Mouse (Mus musculus) kidney, adult 9 months (tissue): ENCODE measurements around the gene Fsd2.

Experiments
- DNase-seq: peaks from one replicate; pipeline ENCODE4 v3.0.0; 2022

The Fsd2 gene

DNA sequence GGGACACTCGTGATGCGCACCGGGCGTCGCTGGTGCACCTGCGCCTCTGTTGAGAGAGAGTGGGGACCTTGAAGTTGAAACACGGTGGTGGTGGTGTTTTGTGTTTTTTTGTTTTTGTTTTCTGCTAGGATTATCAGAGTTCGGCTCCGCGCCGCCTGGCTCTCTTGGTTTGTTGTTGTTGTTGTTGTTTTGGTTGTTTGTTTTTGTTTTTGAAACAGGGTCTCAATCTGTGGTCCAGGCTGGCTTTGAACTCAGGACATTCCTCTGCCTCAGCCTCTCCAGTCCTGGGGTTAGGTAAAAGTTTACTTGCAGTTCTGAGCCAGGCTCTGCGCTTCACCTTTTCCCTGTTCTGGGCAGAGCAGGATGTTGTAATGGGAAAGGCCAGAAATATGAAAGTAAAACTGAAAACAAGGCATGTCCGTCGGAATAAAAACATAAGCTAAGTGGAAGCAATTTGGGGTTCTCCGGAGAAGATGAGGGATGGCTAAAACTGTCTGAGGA lies 5.2 kb upstream of the Fsd2 start:
- peak; percentile 37 for DNase-seq

GRCm38 (mm10) chr7:81571108-81571940 lies 4.6 kb upstream of the Fsd2 start, which contains the start of gene Whamm:
TSS of gene Whamm (plus strand) at chr7:81571266.
- peak; percentile 97 for DNase-seq

- no peak for DNase-seq
These were observed 4.0 kb upstream of the Fsd2 start for GRCm38 (mm10) chr7:81570752-81571107.

DNA sequence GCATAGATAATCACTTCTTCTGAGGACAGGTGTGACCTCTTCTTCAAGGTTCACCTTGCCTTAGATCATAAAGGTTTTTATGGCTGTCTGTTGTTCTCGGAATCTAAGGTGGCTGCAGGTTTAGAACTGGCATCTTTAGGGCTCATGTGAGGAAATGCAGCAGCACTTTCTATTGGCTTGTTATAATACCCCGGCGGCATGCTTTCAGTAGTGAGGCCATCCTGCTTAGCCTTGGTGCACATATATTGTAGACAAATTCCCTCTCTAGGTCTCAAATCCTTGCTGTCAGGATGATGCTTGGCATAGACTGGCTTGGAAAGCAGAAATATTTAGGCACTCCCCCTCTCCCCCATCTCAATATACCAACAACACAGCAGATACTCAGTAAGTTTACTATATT lies 3.5 kb upstream of the Fsd2 start:
- DNase-seq: no peak

DNA sequence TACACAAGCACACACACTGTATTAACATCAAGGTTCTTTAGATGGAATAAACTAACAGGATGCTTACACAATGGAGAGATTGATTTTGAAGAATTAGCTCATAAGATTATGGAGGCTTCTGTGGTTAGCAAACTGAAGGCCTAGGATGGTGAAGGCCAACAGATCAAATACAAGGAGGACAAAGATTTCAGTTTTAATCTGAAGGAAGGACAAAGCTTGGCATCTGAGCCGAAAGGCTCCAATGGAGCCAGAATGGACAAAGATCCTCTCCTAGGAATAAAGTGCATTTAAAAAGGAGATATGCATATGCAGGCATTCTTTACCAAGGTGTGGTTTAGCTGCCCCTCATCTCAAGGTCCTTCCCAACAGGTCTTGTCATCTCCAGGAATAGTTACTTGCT lies 3.1 kb upstream of the Fsd2 start:
- DNase-seq: no peak

GRCm38 (mm10) chr7:81567396-81567795 lies 652 bp upstream of the Fsd2 start:
- DNase-seq: no peak

DNA sequence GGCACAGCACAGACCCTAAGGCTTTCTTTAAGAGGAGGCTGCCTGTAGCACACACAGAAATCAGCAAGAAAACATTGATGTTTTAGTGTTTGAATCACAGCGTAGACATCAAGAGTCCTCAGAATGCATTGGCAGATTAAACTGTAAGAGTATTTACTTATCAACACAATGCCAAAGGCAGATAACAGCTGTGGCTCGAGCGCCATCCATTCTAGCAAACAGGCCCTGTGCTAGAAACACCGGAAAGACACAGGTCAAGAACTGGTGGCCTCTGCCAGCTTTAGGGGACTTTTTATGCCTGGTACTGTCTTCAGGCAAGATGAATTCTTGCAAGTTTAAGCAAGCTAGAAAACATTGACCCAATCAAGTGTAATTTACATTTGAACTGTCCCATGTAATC lies 412 bp downstream of the Fsd2 start:
- DNase-seq: no peak

DNA sequence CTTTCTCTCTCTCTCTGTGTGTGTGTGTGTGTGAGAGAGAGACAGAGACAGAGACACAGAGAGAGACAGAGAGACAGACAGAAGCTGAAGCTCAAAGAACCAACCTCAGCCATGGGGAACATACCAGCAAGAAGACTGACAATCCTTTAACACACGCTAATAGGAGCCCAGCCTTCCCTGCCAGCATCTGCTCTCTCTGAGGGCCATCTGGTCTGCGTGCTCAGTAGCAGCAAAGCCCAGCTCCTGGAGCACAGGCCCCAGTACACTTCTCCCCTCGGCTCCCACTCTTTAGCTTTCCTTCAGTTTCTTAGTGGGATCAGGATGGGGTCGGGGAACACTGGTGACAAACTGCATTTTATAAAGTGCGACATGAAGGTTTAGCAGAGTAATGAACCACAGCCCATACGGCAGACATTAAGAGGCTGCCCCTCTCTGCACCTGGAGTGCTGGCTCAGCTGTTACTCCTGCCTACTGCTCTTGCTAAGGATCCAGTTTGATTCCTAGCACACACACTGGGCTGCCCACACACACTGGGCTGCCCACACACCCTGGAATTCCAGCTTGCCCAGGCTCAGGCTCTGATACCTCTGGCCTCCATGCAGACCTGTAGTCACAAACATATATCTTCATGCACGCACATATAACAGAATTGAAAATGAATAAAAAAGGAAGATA lies 1.2 kb downstream of the Fsd2 start:
- DNase-seq: no peak

DNA sequence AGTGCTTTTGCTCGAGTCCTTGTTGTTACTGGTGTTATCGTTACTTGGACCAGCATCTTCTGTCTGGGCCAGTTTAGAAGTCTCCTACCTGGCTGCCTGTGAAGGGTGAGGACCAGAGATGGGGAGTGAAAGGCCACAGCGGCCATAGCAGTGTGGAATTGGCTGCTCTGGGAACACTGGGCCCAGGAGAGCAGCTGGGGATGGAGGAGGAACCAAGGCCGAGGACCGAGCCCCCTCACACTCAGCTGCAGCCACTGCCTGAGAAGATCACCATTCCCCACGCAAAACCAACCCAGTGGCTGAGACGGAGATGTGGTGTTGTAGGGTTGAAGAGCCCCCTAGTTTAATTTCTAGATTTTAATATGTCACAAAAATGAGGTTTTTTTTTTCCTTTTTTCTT lies 2.0 kb downstream of the Fsd2 start:
- DNase-seq: no peak

- no peak for DNase-seq
These were observed 3.2 kb downstream of the Fsd2 start for GRCm38 (mm10) chr7:81563506-81564015.

- DNase-seq: no peak
These were observed 5.5 kb downstream of the Fsd2 start for GRCm38 (mm10) chr7:81561211-81561610.

GRCm38 (mm10) chr7:81560101-81561049 lies 6.4 kb downstream of the Fsd2 start:
- DNase-seq: no peak

- no peak for DNase-seq
These were observed 7.3 kb downstream of the Fsd2 start for GRCm38 (mm10) chr7:81559231-81559980.

DNA sequence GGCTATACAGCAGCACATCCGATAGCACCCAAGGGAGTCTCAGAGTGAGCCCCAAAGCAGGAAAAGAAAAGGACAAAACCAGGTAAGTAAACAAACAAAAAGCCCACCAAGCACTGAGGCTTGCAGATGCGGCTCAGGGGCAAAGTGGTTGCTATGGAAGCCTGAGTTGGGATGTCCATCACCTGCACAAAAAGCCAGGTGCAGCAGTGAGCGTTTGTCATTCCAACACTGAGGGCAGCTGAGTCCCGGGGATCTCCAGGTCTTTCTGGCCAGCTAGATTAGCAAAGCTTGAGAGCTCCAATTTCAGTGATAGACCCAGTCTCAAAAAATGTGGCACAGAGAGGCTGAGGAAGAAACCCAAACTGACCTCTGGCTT lies 8.8 kb downstream of the Fsd2 start:
- no peak for DNase-seq

GRCm38 (mm10) chr7:81557252-81557984 lies 9.3 kb downstream of the Fsd2 start:
- DNase-seq: no peak

DNA sequence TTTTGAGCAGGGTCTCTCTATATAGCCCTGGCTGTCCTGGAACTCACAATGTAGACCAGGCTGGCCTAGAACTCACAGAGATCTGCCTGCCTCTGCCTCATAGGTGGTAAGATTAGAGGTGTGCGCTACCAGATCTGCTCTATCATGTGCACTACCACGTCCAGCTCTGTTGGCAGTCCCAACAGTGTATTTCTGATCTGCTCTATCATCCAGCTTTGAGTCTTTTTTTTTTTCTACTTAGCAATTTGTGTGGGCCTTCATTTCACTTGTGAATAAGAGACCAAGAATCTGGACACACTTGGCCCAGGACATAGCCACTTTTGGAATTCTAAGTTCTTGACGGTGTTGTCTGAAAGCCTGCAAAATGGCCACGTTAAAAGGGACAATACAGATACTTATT lies 9.9 kb downstream of the Fsd2 start:
- no peak for DNase-seq

- peak; percentile 46 for DNase-seq
These were observed 12.4 kb downstream of the Fsd2 start for GRCm38 (mm10) chr7:81554369-81554768.

DNA sequence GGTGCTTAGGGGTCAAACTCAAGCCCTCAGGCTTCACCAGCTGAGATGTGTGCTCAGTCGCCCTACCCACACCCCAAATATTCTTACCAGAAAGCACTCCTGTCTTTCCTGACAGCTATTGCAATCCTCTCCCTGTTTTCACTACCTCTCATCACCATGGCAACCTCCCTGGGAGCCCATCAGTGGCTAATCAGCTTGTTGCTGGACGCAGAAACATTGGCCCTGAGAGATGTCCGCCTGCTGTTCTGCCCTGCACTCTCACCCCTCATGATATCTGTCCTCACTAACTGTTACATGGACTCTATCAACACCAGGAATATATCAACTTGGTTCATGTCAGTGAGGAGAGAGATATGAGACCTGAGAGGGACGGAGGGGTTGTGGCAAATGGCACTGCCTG lies 13.2 kb downstream of the Fsd2 start:
- no peak for DNase-seq

GRCm38 (mm10) chr7:81548864-81549263 lies 17.9 kb downstream of the Fsd2 start:
- no peak for DNase-seq

DNA sequence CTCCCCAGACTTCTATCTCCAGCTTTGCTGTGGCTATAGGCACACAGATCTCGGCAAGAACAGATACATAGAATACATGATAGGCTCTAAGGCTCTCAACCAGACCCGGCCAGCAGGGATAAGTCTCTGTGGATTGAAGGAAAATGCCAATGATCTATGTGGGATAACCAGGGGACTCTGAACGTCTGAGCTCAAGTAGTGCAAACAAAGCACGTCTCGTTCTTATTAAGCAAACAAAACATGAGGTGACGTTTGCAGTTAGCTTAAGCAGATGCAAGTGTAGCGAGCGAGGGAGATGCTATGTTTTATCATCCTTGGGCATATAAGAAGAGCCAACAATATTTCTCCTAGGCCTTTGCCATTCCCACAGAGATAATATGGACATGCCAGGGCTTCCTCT lies 23.8 kb downstream of the Fsd2 start:
- DNase-seq: no peak

GRCm38 (mm10) chr7:81541924-81542524 lies 24.7 kb downstream of the Fsd2 start:
- peak; percentile 79 for DNase-seq
